7 mouse cellular contexts compared by ENCODE assay signal in genomic region chr5:91307907-91308306, GRCm38 (mm10).
DNase-seq lines count a peak whose midpoint lies in the region; ATAC-seq and TF ChIP-seq lines count a peak whose summit lies in the region.

No protein-coding gene starts in this region.

- H3K27ac ChIP-seq in forebrain, embryonic 16.5 days (ENCODE audit: low read length): no peak overlapping the region
- no peak overlapping the region for H3K27ac ChIP-seq in kidney, postnatal 0 days
- H3K27ac ChIP-seq in lung, embryonic 16.5 days (ENCODE audit: low read length): no peak overlapping the region

- H3K9me3 ChIP-seq in forebrain, embryonic 16.5 days (ENCODE audit: control insufficient read depth, low read length): no peaks in the 10 kb centered on the region
- no peaks in the 10 kb centered on the region for H3K9me3 ChIP-seq in kidney, postnatal 0 days (replicated peaks; ENCODE audit: low read length)
- no peaks in the 10 kb centered on the region for H3K9me3 ChIP-seq in lung, embryonic 16.5 days (ENCODE audit: control insufficient read depth, low read length)

- peak; percentile 89 for TF ChIP-seq CTCF in kidney, postnatal 0 days (IDR thresholded peaks at IDR 0.05; ENCODE audit: low read depth)

- WGBS in forebrain, embryonic 16.5 days: 11% methylated on average over 1 of the region's 1 CpGs
- 6% methylated on average over 1 of the region's 1 CpGs for WGBS in kidney, postnatal 0 days
- WGBS in lung, embryonic 16.5 days: 3% methylated on average over 1 of the region's 1 CpGs

- no peaks in the 10 kb centered on the region for H3K27me3 ChIP-seq in forebrain, embryonic 16.5 days (replicated peaks; ENCODE audit: control insufficient read depth, insufficient read depth, low read length)
- no peaks in the 10 kb centered on the region for H3K27me3 ChIP-seq in kidney, postnatal 0 days (ENCODE audit: insufficient read depth, low read length)
- no peaks in the 10 kb centered on the region for H3K27me3 ChIP-seq in lung, embryonic 16.5 days (ENCODE audit: control insufficient read depth, insufficient read depth, low read depth, low read length)

- no peak overlapping the region for H3K4me3 ChIP-seq in forebrain, embryonic 16.5 days (replicated peaks; ENCODE audit: low read length)
- no peak overlapping the region for H3K4me3 ChIP-seq in kidney, postnatal 0 days (replicated peaks; ENCODE audit: low read depth, low read length)
- H3K4me3 ChIP-seq in lung, embryonic 16.5 days (ENCODE audit: low read length): no peak overlapping the region

- no peak overlapping the region for H3K4me2 ChIP-seq in forebrain, embryonic 16.5 days (ENCODE audit: low read length)
- no peak overlapping the region for H3K4me2 ChIP-seq in kidney, postnatal 0 days (ENCODE audit: low read length)
- no peak overlapping the region for H3K4me2 ChIP-seq in lung, embryonic 16.5 days (ENCODE audit: low read depth, low read length)

- no peaks in the 10 kb centered on the region for H3K36me3 ChIP-seq in forebrain, embryonic 16.5 days (ENCODE audit: control insufficient read depth, insufficient read depth)
- H3K36me3 ChIP-seq in kidney, postnatal 0 days (ENCODE audit: insufficient read depth, low read length): no peaks in the 10 kb centered on the region
- no peaks in the 10 kb centered on the region for H3K36me3 ChIP-seq in lung, embryonic 16.5 days (ENCODE audit: control insufficient read depth, insufficient read depth, low read length)

- DNase-seq in 3T3-L1 (ENCODE audit: low read depth, low spot score): peak; percentile 98
- DNase-seq in B cell, adult 2 months: peak; percentile 15 to 22
- DNase-seq in c-Kit-positive CD71-positive TER-119-positive erythroid progenitor cells, embryonic 14.5 days (ENCODE audit: low spot score): peak; percentile 21
- peak; percentile 73 for DNase-seq in kidney, postnatal 0 days (ENCODE audit: low spot score)
- DNase-seq in right cerebral cortex, postnatal 25 days: peak; percentile 27

- no peaks in the 10 kb centered on the region for H3K4me1 ChIP-seq in forebrain, embryonic 16.5 days (replicated peaks; ENCODE audit: control insufficient read depth, insufficient read depth, low read length)
- no peaks in the 10 kb centered on the region for H3K4me1 ChIP-seq in kidney, postnatal 0 days (replicated peaks; ENCODE audit: insufficient read depth, low read length)
- H3K4me1 ChIP-seq in lung, embryonic 16.5 days (replicated peaks; ENCODE audit: control insufficient read depth, insufficient read depth, low read length): no peaks in the 10 kb centered on the region

- H3K9ac ChIP-seq in forebrain, embryonic 16.5 days (replicated peaks; ENCODE audit: low read depth, low read length): no peak overlapping the region
- no peak overlapping the region for H3K9ac ChIP-seq in kidney, postnatal 0 days (ENCODE audit: low read depth, low read length)
- H3K9ac ChIP-seq in lung, embryonic 16.5 days (ENCODE audit: low read length): no peak overlapping the region

- peak; percentile 74 for ATAC-seq in forebrain, embryonic 16.5 days
- ATAC-seq in kidney, postnatal 0 days (replicated peaks; ENCODE audit: low FRiP score, low read depth): no peak
- peak; percentile 40; the same call in 1 of the 2 replicates for ATAC-seq in lung, embryonic 16.5 days (ENCODE audit: low read depth)

Comparison
In these comparisons a context has a peak if more than half of its experiments do, and no peak if none do; other contexts are left out.
1. DNase-seq: peak in every context shown above with its lines; median percentile 98 in 3T3-L1; 73 in kidney, postnatal 0 days; 27 in right cerebral cortex, postnatal 25 days; 21 in c-Kit-positive CD71-positive TER-119-positive erythroid progenitor cells, embryonic 14.5 days; 18 in B cell, adult 2 months.